Mouse (Mus musculus) kidney, adult 9 months (tissue): ENCODE measurements around the gene Klc4.

Experiments
- DNase-seq: peaks from one replicate; pipeline ENCODE4 v3.0.0; 2022

The Klc4 gene

GRCm38 (mm10) chr17:46619683-46620357 is 26.0 kb downstream of the Klc4 start:
- no peak for DNase-seq

- DNase-seq, result no peak
Measured at GRCm38 (mm10) chr17:46618769-46619682, 26.8 kb downstream of the Klc4 start.

GRCm38 (mm10) chr17:46618394-46618768 is 27.4 kb downstream of the Klc4 start:
- DNase-seq, result no peak

- DNase-seq, result no peak
Measured at GRCm38 (mm10) chr17:46617799-46618198, 28.0 kb downstream of the Klc4 start.

GRCm38 (mm10) chr17:46613229-46613628 is 32.6 kb downstream of the Klc4 start:
- DNase-seq, result no peak

- peak; percentile 53 for DNase-seq
Measured at GRCm38 (mm10) chr17:46612820-46613219, 33.0 kb downstream of the Klc4 start.

GRCm38 (mm10) chr17:46612189-46612588 is 33.6 kb downstream of the Klc4 start:
- DNase-seq, result no peak

GRCm38 (mm10) chr17:46611316-46611715 is 34.5 kb downstream of the Klc4 start:
- DNase-seq, result no peak

GRCm38 (mm10) chr17:46609721-46610514 is 35.9 kb downstream of the Klc4 start:
- peak; percentile 49 for DNase-seq

- no peak for DNase-seq
Measured at GRCm38 (mm10) chr17:46605987-46606386, 39.8 kb downstream of the Klc4 start.

GRCm38 (mm10) chr17:46605126-46605525 is 40.7 kb downstream of the Klc4 start:
- DNase-seq, result no peak

- no peak for DNase-seq
Measured at GRCm38 (mm10) chr17:46603229-46603628, 42.6 kb downstream of the Klc4 start.

- DNase-seq, result peak; percentile 36
Measured at GRCm38 (mm10) chr17:46602212-46602611, 43.6 kb downstream of the Klc4 start.

- no peak for DNase-seq
Measured at GRCm38 (mm10) chr17:46600569-46600968, 45.3 kb downstream of the Klc4 start.

- DNase-seq, result no peak
Measured at GRCm38 (mm10) chr17:46598963-46599362, 46.9 kb downstream of the Klc4 start.

GRCm38 (mm10) chr17:46597956-46598355 is 47.9 kb downstream of the Klc4 start:
- DNase-seq, result no peak

- DNase-seq, result no peak
Measured at GRCm38 (mm10) chr17:46595336-46595735, 50.5 kb downstream of the Klc4 start.

- no peak for DNase-seq
Measured at GRCm38 (mm10) chr17:46594606-46595005, 51.2 kb downstream of the Klc4 start.

GRCm38 (mm10) chr17:46593124-46593523 is 52.7 kb downstream of the Klc4 start:
- no peak for DNase-seq

- no peak for DNase-seq
Measured at GRCm38 (mm10) chr17:46591406-46591805, 54.4 kb downstream of the Klc4 start.

- DNase-seq, result no peak
Measured at GRCm38 (mm10) chr17:46590439-46590838, 55.4 kb downstream of the Klc4 start.

- DNase-seq, result peak; percentile 26
Measured at GRCm38 (mm10) chr17:46589635-46590314, 56.0 kb downstream of the Klc4 start.

- DNase-seq, result no peak
Measured at GRCm38 (mm10) chr17:46588913-46589312, 56.9 kb downstream of the Klc4 start.
